Comparison of ENCODE assay signal across 15 mouse cellular contexts in the genomic region with DNA sequence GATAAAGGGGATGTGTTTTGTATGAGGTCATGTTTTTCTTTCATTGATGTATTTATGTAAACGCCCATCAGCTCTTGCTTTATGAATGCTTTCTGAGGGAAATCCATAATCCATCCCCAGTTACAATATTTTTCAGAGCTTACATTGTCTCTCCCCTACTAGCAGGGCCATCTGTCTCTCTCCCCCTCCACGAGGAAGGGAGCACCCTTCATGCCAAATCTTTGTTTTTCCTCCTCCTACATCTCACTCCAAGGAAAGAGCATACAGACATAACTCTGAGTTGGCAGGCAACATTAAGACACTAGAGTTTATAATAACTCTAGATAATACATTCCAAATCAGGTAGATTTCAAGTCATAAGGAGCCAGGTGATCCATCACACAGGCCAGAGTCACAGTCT.
"Had no signal": no experiment of that assay in that cellular context is flagged by ENCODE, and none has a peak within 500 bp of the region (broad histone marks: within the 10 kb centered on the region; RNA-seq: fewer than 3 reads in every experiment).

No protein-coding gene starts in this region.

- H3K4me3 ChIP-seq: limb, embryonic 12.5 days; liver, embryonic 13.5 days; lung, embryonic 15.5 days; megakaryocyte, embryonic 14.5 days; midbrain, embryonic 15.5 days; neural tube, embryonic 12.5 days; stomach, embryonic 15.5 days had no signal

- DNase-seq: kidney, postnatal 10 days; kidney, postnatal 4 days; liver; liver, embryonic 13.5 days; liver, postnatal 0 days; lung, postnatal 14 days; thymus, postnatal 36 days had no signal

- H3K27ac ChIP-seq: limb, embryonic 12.5 days; liver, embryonic 13.5 days; lung, embryonic 15.5 days; macrophage; midbrain, embryonic 15.5 days; neural tube, embryonic 12.5 days; stomach, embryonic 15.5 days had no signal

- ATAC-seq: intestine, postnatal 0 days; liver, postnatal 0 days; midbrain, embryonic 15.5 days had no signal
